Mouse (Mus musculus): ENCODE data around the gene C2cd5.

- TF ChIP-seq CTCF (IDR thresholded peaks at IDR 0.05; ENCODE audit: insufficient read depth, low read depth, low read length) (peak; percentile 76; the same call in 1 of the 2 replicates), POLR2A (IDR thresholded peaks at IDR 0.05; ENCODE audit: insufficient read depth, low read depth, low read length) (no peak)
Measured at GRCm38 (mm10) chr6:142988753-142989152, 111.2 kb downstream of the C2cd5 start.

All from olfactory bulb, adult 2 months (tissue).